Mouse (Mus musculus) ES-E14 (cell line): ENCODE measurements at regions not wholly inside any gene's neighbourhood (a gene's known extent, or its start where the extent isn't known, plus 50 kb on each side); places are given as distances from the start of the nearest gene placed in this dataset.

Source experiments
- CHD2 ChIP-seq: IDR thresholded peaks from 2 replicates; pipeline ENCODE4 v1.6.1; 2014; ENCODE audit warnings: mild to moderate bottlenecking, low read depth, low read length, inconsistent platforms
- HCFC1 ChIP-seq: IDR thresholded peaks from 2 replicates; pipeline ENCODE4 v1.6.1; 2012; ENCODE audit warnings: low read length, inconsistent platforms, borderline replicate concordance; ENCODE audit not compliant: insufficient read depth
- MAFK ChIP-seq: IDR thresholded peaks from 2 replicates; pipeline ENCODE4 v1.6.1; 2014; ENCODE audit warnings: mild to moderate bottlenecking, low read depth, low read length, inconsistent platforms; ENCODE audit not compliant: insufficient read depth
- ZC3H11A ChIP-seq: IDR thresholded peaks from 2 replicates; pipeline ENCODE4 v1.6.1; 2012; ENCODE audit warnings: low read depth, mild to moderate bottlenecking, inconsistent platforms, low read length, borderline replicate concordance
- ZNF384 ChIP-seq: IDR thresholded peaks from 2 replicates; pipeline ENCODE4 v1.6.1; 2012; ENCODE audit warnings: low read depth, low read length, inconsistent platforms

- TF ChIP-seq ZNF384 (peak; percentile 87), CHD2 (no peak), ZC3H11A (no peak), MAFK (no peak), HCFC1 (no peak)
Measured at GRCm38 (mm10) chr13:38779984-38780629, 121.2 kb upstream of the Eef1e1 start.
